Mouse (Mus musculus) CH12.LX (cell line): Measurements from ENCODE around the gene Pknox2. TPM values are rescaled to one million over a fixed set of nuclear protein-coding genes. Genes with fewer than 3 reads are reported as not detected.

ENCODE experiments used
- DNase-seq: peaks from one replicate; pipeline ENCODE4 v3.0.0-alpha.2; 2013; ENCODE audit errors: extremely low read depth
- H3K27ac ChIP-seq: 2 replicates; pipeline ENCODE4 v1.5.1; 2012; ENCODE audit warnings: low read depth, mild to moderate bottlenecking, control low read depth, moderate library complexity; ENCODE audit not compliant: insufficient read depth
- H3K27me3 ChIP-seq: replicated peaks from 2 replicates; pipeline ENCODE3; 2012; ENCODE audit warnings: inconsistent platforms
- H3K36me3 ChIP-seq, 2 experiments: replicated peaks in 1 of 2; 2 replicates each; pipeline versions ENCODE3 to v1.6.1; 2012; ENCODE audit warnings: inconsistent platforms in 1 of 2, low read length in 1 of 2, mild to moderate bottlenecking in 1 of 2, mixed read lengths in 1 of 2, moderate library complexity in 1 of 2; ENCODE audit not compliant: control insufficient read depth in 1 of 2, insufficient read depth in 1 of 2
- H3K4me1 ChIP-seq, 2 experiments: 2 replicates each; pipeline ENCODE4 v1.6.1; 2012; ENCODE audit warnings: inconsistent platforms in 1 of 2, moderate library complexity in 1 of 2; ENCODE audit not compliant: insufficient read depth in 2 of 2, control insufficient read depth in 1 of 2
- H3K4me2 ChIP-seq: 2 replicates; pipeline ENCODE4 v1.6.1; 2012; ENCODE audit warnings: low read depth, mild to moderate bottlenecking, control low read depth; ENCODE audit not compliant: poor library complexity, insufficient read depth, severe bottlenecking
- H3K4me3 ChIP-seq, 3 experiments: fragments of 150-350 bp in 1 of 3; sonication (generic) in 1 of 3; replicated peaks in 1 of 3; 2 replicates each; pipeline versions ENCODE3 to v1.5.1; 2011 to 2012; ENCODE audit warnings: low read depth in 2 of 3, low read length in 2 of 3, mild to moderate bottlenecking in 2 of 3, moderate library complexity in 2 of 3, control low read depth in 1 of 3, improper control_type of control experiment in 1 of 3, inconsistent platforms in 1 of 3, mixed read lengths in 1 of 3; ENCODE audit not compliant: poor library complexity in 1 of 3
- H3K79me2 ChIP-seq: replicated peaks from 2 replicates; pipeline ENCODE4 v1.6.1; 2012; ENCODE audit warnings: mild to moderate bottlenecking, moderate library complexity; ENCODE audit not compliant: control insufficient read depth, poor library complexity, insufficient read depth, severe bottlenecking; ENCODE audit errors: extremely low read depth
- H3K9ac ChIP-seq: 2 replicates; pipeline ENCODE4 v1.6.1; 2012; ENCODE audit warnings: low read depth, mild to moderate bottlenecking, control low read depth, moderate library complexity; ENCODE audit not compliant: insufficient read depth
- H3K9me3 ChIP-seq: replicated peaks from 2 replicates; pipeline ENCODE3; 2012; ENCODE audit warnings: low read length, inconsistent platforms, mixed read lengths
- BHLHE40 ChIP-seq: IDR thresholded peaks from 2 replicates; pipeline ENCODE4 v1.6.1; 2011; ENCODE audit warnings: mild to moderate bottlenecking, low read depth, low read length, improper control_type of control experiment
- ETS1 ChIP-seq: conservative IDR thresholded peaks from 2 replicates; pipeline ENCODE4 v1.6.1; 2012; ENCODE audit warnings: low read depth, mild to moderate bottlenecking, inconsistent platforms, low read length, improper control_type of control experiment, moderate library complexity
- JUN ChIP-seq: IDR thresholded peaks from 2 replicates; pipeline ENCODE4 v1.6.1; 2011; ENCODE audit warnings: low read depth, mild to moderate bottlenecking, low read length, improper control_type of control experiment, moderate library complexity; ENCODE audit not compliant: insufficient read depth
- JUND ChIP-seq: conservative IDR thresholded peaks from 2 replicates; pipeline ENCODE4 v1.6.1; 2011; ENCODE audit warnings: low read depth, low read length, improper control_type of control experiment
- MAFK ChIP-seq: IDR thresholded peaks from 2 replicates; pipeline ENCODE4 v1.6.1; 2011; ENCODE audit warnings: low read length, improper control_type of control experiment; ENCODE audit not compliant: insufficient replicate concordance
- MAZ ChIP-seq: IDR thresholded peaks from 2 replicates; pipeline ENCODE4 v1.6.1; 2012; ENCODE audit warnings: low read depth, mild to moderate bottlenecking, inconsistent platforms, low read length, improper control_type of control experiment, moderate library complexity
- MYC ChIP-seq: IDR thresholded peaks from 2 replicates; pipeline ENCODE4 v1.6.1; 2011; ENCODE audit warnings: low read depth, mild to moderate bottlenecking, improper control_type of control experiment, low read length
- PAX5 ChIP-seq: IDR thresholded peaks from 2 replicates; pipeline ENCODE4 v1.6.1; 2012; ENCODE audit warnings: low read length, inconsistent platforms, mixed read lengths
- POLR2AphosphoS2 ChIP-seq: IDR thresholded peaks from 2 replicates; pipeline ENCODE4 v1.6.1; 2011; ENCODE audit warnings: low read depth, low read length, improper control_type of control experiment
- TBP ChIP-seq: conservative IDR thresholded peaks from 2 replicates; pipeline ENCODE4 v1.6.1; 2011; ENCODE audit warnings: low read depth, low read length, improper control_type of control experiment
- USF1 ChIP-seq: IDR thresholded peaks from 2 replicates; pipeline ENCODE4 v1.6.1; 2014; ENCODE audit warnings: low read depth, mild to moderate bottlenecking, inconsistent platforms, low read length, improper control_type of control experiment
- ZC3H11A ChIP-seq: IDR thresholded peaks from 2 replicates; pipeline ENCODE4 v1.6.1; 2012; ENCODE audit warnings: low read depth, mild to moderate bottlenecking, inconsistent platforms, low read length, improper control_type of control experiment
- ZMIZ1 ChIP-seq: IDR thresholded peaks from 2 replicates; pipeline ENCODE4 v1.6.1; 2012; ENCODE audit warnings: low read depth, mild to moderate bottlenecking, inconsistent platforms, low read length, improper control_type of control experiment
- ZNF384 ChIP-seq: IDR thresholded peaks from 2 replicates; pipeline ENCODE4 v1.6.1; 2012; ENCODE audit warnings: low read depth, low read length, improper control_type of control experiment, inconsistent platforms
- dilution Hi-C: fragments of 300-500 bp; cut with MboI; formaldehyde crosslinking; loops from 2 replicates; pipeline ENCODE4 v1.14.3; 2020; ENCODE audit warnings: low sequenced_read_pairs; ENCODE audit not compliant: extremely low pct_unique_long_range_greater_than_20kb, extremely low pct_ligation_motif_present
- in situ Hi-C: fragments of 300-500 bp; cut with MboI; formaldehyde crosslinking; loops from 3 replicates; pipeline ENCODE4 v1.14.3; 2019; ENCODE audit warnings: low sequenced_read_pairs, low pct_ligation_motif_present, low pct_unique_long_range_greater_than_20kb, mixed read lengths
- polyA plus RNA-seq: library from polyadenylated mRNA; unstranded; fragments of >175 nt; gene quantifications from 2 replicates; pipeline ENCODE4 v1.2.1, GENCODE M21; 2012; ENCODE audit warnings: low read depth; ENCODE audit not compliant: insufficient read length
- total RNA-seq, 2 experiments: library from RNA; depleted of rRNA; stranded (reverse); fragments of 300-350 nt in 1 of 2; fragments of >200 nt in 1 of 2; gene quantifications; 2 replicates each; pipeline ENCODE4 v1.2.3; 2012 to 2014

Pknox2 gene
- total and polyA plus RNA-seq, 3 experiments: 0.08 to 0.11 TPM; not detected in 1

GRCm38 (mm10) chr9:37034316-37034715 lies 112.9 kb downstream of the Pknox2 start:
- no peak overlapping the region for H3K4me2 ChIP-seq
- no peaks in the 10 kb centered on the region for H3K36me3 ChIP-seq
- in situ Hi-C loops: no loop called here
- no peak overlapping the region for H3K9ac ChIP-seq
- H3K4me3 ChIP-seq: no peak overlapping the region
- no peak for DNase-seq
- TF ChIP-seq MAZ (no peak), TBP (no peak)
- no peaks in the 10 kb centered on the region for H3K79me2 ChIP-seq
- no peaks in the 10 kb centered on the region for H3K9me3 ChIP-seq
- no peaks in the 10 kb centered on the region; a peak in 1 of 4 replicates for H3K4me1 ChIP-seq
- H3K27ac ChIP-seq: no peak overlapping the region
- H3K27me3 ChIP-seq: peaks cover 2% of the 10 kb centered on the region
- dilution Hi-C loops: no loop called here

- in situ Hi-C loops (no loop called here), dilution Hi-C loops (no loop called here)
- DNase-seq: no peak
- Histone ChIP-seq H3K9ac (no peak overlapping the region), H3K9me3 (no peaks in the 10 kb centered on the region), H3K79me2 (no peaks in the 10 kb centered on the region), H3K4me1 (no peaks in the 10 kb centered on the region; a peak in 1 of 4 replicates), H3K4me2 (no peak overlapping the region), H3K27me3 (peaks cover 6% of the 10 kb centered on the region), H3K36me3 (no peaks in the 10 kb centered on the region), H3K27ac (no peak overlapping the region), H3K4me3 (no peak overlapping the region)
- no peak for TF ChIP-seq JUN
- TF ChIP-seq MAFK: no peak
- no peak for TF ChIP-seq ZNF384
- no peak for TF ChIP-seq POLR2AphosphoS2
- TF ChIP-seq BHLHE40: no peak
- TF ChIP-seq ZMIZ1: no peak
- TF ChIP-seq PAX5: no peak
- no peak for TF ChIP-seq ETS1
- no peak for TF ChIP-seq JUND
- TF ChIP-seq MYC: no peak
- TF ChIP-seq ZC3H11A: no peak
- no peak for TF ChIP-seq USF1
These were observed 116.6 kb downstream of the Pknox2 start for GRCm38 (mm10) chr9:37030347-37031213.
